Mouse (Mus musculus) lung, embryonic 16.5 days (tissue): Measurements from ENCODE around the gene Il10ra. TPM values are rescaled to one million over a fixed set of nuclear protein-coding genes. Genes with fewer than 3 reads are reported as not detected.

Experiments
- ATAC-seq: fragments of 200-750 bp; cut with Nextera tagmentation; 2 replicates; pipeline ENCODE4 v1.8.0; 2017; ENCODE audit warnings: low read depth, mild to moderate bottlenecking, moderate library complexity
- H3K27ac ChIP-seq: fragments of 300-500 bp; sonication (generic); 2 replicates; pipeline ENCODE4 v1.5.1; 2014; ENCODE audit warnings: mild to moderate bottlenecking, control low read depth, low read length
- H3K27me3 ChIP-seq: fragments of 300-500 bp; sonication (generic); 2 replicates; pipeline ENCODE4 v1.6.1; 2014; ENCODE audit warnings: low read depth, low read length, mixed read lengths; ENCODE audit not compliant: control insufficient read depth, insufficient read depth
- H3K36me3 ChIP-seq: fragments of 300-500 bp; sonication (generic); 2 replicates; pipeline ENCODE4 v1.6.1; 2014; ENCODE audit warnings: low read length; ENCODE audit not compliant: control insufficient read depth, insufficient read depth
- H3K4me1 ChIP-seq: fragments of 300-500 bp; sonication (generic); replicated peaks from 2 replicates; pipeline ENCODE4 v1.6.1; 2014; ENCODE audit warnings: low read length, mixed read lengths; ENCODE audit not compliant: control insufficient read depth, insufficient read depth
- H3K4me2 ChIP-seq: fragments of 300-500 bp; sonication (generic); 2 replicates; pipeline ENCODE4 v1.6.1; 2014; ENCODE audit warnings: low read depth, low read length, control low read depth
- H3K4me3 ChIP-seq: fragments of 300-500 bp; sonication (generic); 2 replicates; pipeline ENCODE4 v1.5.1; 2014; ENCODE audit warnings: mild to moderate bottlenecking, low read length, control low read depth
- H3K9ac ChIP-seq: fragments of 300-500 bp; sonication (generic); 2 replicates; pipeline ENCODE4 v1.6.1; 2014; ENCODE audit warnings: low read length, control low read depth
- H3K9me3 ChIP-seq: fragments of 300-500 bp; sonication (generic); 2 replicates; pipeline ENCODE4 v1.6.1; 2016; ENCODE audit warnings: low read length; ENCODE audit not compliant: control insufficient read depth
- WGBS: fragments of 180-500 bp; shearing (Covaris S2); extraction: QIAGEN DNeasy Blood & Tissue Kit; methylation state at CpG from one replicate; pipeline ENCODE4 v1.1.7; 2014; 5-methylcytosine and 5-hydroxymethylcytosine counted together
- polyA plus RNA-seq: library from polyadenylated mRNA; unstranded; fragments of >200 nt; fragmentation: Nextera tagmentation; extraction: Ambion mirVana; gene quantifications from 2 replicates; pipeline ENCODE4 v1.2.1, GENCODE M21; 2015

Gene Il10ra
- polyA plus RNA-seq, 1 experiment from 2014 or later: 1.1 TPM

DNA sequence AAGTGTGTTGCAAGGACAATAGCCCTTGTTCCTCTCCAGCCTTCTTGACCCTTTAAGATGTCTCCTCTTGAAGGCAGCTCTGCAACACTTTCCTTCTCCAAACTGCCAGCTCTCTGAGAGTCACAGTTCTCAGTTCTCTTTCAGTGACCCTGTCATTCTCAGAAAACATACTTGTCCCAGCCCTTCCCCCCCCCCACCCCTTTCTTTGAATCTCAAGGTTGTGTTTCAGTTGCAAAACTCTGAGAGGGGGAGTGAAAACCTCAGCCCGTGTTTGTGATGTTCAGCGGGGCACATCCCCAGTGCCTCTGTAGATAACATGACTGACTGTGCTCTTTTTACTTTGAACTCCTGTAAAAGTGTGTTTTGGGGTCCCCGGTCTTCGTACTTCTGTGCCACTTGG, 870 bp downstream of the Il10ra start:
- Histone ChIP-seq H3K9me3 (no peaks in the 10 kb centered on the region), H3K4me1 (no peaks in the 10 kb centered on the region), H3K36me3 (no peaks in the 10 kb centered on the region), H3K27ac (no peak overlapping the region), H3K27me3 (peaks cover 29% of the 10 kb centered on the region), H3K9ac (no peak overlapping the region), H3K4me2 (no peak overlapping the region), H3K4me3 (no peak overlapping the region)
- 53% methylated on average over 4 of the region's 4 CpGs for WGBS
- ATAC-seq: no peak

DNA sequence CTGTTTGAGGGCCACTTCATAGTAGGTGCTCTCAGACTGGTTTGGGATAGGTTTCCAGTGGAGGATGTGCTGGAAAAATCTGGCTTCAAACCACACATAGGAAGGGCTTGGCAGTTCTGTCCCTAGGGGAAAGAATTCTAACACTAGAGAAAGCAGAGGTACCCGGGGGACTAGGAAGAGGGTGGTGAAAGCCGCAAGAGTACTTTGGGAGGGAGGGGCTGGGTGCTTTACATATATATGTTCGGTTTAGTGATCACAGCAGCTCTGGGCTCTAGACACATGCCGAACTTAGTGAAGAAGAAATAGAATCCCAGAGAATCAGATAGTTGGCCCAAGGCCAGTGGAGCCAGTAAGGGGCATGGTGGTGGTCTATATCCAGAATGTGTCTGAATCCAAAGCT, 1.9 kb downstream of the Il10ra start:
- Histone ChIP-seq H3K27ac (no peak overlapping the region), H3K4me1 (no peaks in the 10 kb centered on the region), H3K9ac (no peak overlapping the region), H3K27me3 (peaks cover 29% of the 10 kb centered on the region), H3K4me2 (no peak overlapping the region), H3K4me3 (no peak overlapping the region), H3K36me3 (no peaks in the 10 kb centered on the region), H3K9me3 (no peaks in the 10 kb centered on the region)
- ATAC-seq: no peak
- 78% methylated on average over 4 of the region's 4 CpGs for WGBS

DNA sequence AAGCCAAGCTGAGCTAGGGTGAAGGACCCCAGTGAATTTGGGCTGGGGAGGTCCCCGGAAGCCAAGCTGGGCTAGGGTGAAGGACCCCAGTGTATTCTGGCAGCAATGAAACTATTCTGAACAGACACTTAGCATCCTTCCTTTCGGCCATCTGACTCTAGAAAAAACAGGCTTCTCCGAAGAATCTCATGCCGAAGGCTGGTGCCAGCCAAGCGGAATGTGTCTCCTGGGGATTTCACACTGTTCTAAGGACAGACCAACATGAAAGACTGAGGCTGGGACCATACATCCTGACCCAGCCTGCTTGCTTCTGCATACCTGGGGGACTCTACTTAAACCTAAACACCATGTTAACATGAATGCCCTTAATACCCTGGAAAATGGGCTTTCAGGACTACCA, 7.1 kb downstream of the Il10ra start:
- no peaks in the 10 kb centered on the region for H3K4me1 ChIP-seq
- H3K27ac ChIP-seq: no peak overlapping the region
- ATAC-seq: no peak
- no peak overlapping the region for H3K4me3 ChIP-seq
- H3K4me2 ChIP-seq: no peak overlapping the region
- 78% methylated on average over 5 of the region's 5 CpGs for WGBS
- H3K9ac ChIP-seq: no peak overlapping the region
- no peaks in the 10 kb centered on the region for H3K9me3 ChIP-seq
- H3K27me3 ChIP-seq: no peaks in the 10 kb centered on the region
- H3K36me3 ChIP-seq: no peaks in the 10 kb centered on the region

DNA sequence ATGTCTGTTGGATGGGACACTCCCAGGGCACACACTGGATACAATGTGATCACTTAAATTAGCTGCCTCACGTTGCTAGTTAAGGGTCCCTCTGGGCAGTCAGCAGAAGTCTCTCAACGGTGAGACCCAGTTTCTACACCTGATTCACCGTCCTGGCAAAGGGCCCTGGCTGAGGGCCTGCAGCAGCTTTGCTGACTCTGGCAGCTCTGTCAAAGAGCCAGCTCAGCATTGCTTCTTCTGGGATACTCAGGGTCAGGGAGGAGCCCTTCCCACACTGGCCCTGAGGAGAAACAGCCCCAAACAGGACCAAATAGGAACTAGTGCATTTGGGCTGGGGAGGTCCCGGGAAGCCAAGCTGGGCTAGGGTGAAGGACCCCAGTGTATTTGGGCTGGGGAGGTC, 7.5 kb downstream of the Il10ra start:
- H3K4me1 ChIP-seq: no peaks in the 10 kb centered on the region
- H3K4me3 ChIP-seq: no peak overlapping the region
- no peak overlapping the region for H3K9ac ChIP-seq
- ATAC-seq: no peak
- no peaks in the 10 kb centered on the region for H3K27me3 ChIP-seq
- no peak overlapping the region for H3K4me2 ChIP-seq
- no peaks in the 10 kb centered on the region for H3K9me3 ChIP-seq
- no peak overlapping the region for H3K27ac ChIP-seq
- H3K36me3 ChIP-seq: no peaks in the 10 kb centered on the region
- 49% methylated on average over 4 of the region's 4 CpGs for WGBS

DNA sequence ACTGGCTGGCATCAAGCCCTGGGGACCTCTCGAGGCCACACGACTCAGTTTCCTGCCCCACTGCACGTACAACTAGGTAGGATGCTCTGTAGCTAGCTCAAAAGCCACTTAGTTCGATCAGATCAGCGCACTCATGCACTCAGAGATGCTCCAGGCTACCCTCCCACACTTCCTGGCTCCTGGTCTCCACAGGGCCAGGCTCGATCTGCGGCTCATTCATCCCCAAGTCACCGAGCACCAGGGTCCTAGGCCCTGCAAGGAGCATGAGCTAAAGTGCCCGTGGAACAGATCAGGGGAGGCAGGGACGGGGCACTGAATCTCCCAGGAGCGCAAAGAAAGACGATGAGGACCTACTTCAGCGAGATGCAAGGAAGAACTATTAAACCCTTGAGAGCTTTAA, 9.9 kb downstream of the Il10ra start:
- Histone ChIP-seq H3K9me3 (no peaks in the 10 kb centered on the region), H3K4me2 (no peak overlapping the region), H3K27me3 (no peaks in the 10 kb centered on the region), H3K27ac (no peak overlapping the region), H3K9ac (no peak overlapping the region), H3K4me3 (no peak overlapping the region), H3K36me3 (no peaks in the 10 kb centered on the region), H3K4me1 (no peaks in the 10 kb centered on the region)
- 76% methylated on average over 13 of the region's 13 CpGs for WGBS
- ATAC-seq: no peak

DNA sequence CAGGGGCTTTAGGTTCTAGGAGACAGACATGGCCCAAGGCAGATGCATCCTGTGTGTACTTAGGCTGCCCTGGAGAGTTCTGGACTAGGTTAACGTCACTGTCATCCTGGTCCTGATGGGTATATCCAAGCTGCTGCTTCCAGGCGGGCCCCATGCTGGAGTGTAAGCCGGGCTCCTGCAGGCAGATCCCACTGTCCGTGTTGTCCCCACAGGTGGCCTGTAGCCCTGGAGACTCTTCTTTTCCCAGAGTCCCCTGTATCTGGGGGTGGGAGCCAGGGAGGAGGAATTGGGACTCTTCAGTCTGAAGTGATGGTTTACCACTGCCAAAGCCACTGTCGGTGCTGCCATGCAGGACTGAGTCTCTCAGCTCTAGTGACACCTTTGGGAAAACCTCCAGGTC, 13.0 kb downstream of the Il10ra start:
- ATAC-seq: no peak
- Histone ChIP-seq H3K9me3 (no peaks in the 10 kb centered on the region), H3K27me3 (no peaks in the 10 kb centered on the region), H3K4me3 (no peak overlapping the region), H3K36me3 (no peaks in the 10 kb centered on the region), H3K27ac (no peak overlapping the region), H3K4me2 (no peak overlapping the region), H3K4me1 (no peaks in the 10 kb centered on the region), H3K9ac (no peak overlapping the region)
- WGBS: 85% methylated on average over 5 of the region's 5 CpGs

DNA sequence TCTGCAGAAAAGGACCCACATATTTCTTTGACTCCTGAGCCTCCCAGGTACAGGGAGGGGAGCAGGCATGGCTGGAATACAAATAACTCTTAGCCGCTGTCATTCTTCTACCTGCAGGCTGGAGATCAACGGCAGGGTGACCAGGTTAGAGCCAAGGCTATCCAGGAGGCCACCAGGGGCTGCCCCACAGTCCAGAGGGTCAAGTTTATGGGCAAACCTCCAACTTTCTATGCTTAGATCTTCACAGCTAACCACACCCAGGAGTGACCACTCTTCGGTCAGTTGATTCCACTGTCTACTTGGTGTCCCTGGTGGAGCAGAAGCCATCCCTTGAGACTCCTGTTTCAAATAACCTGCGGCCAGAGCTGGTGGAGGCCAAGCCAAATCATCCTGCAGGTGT, 13.5 kb downstream of the Il10ra start:
- Histone ChIP-seq H3K27me3 (no peaks in the 10 kb centered on the region), H3K4me3 (no peak overlapping the region), H3K9me3 (no peaks in the 10 kb centered on the region), H3K9ac (no peak overlapping the region), H3K36me3 (no peaks in the 10 kb centered on the region), H3K4me2 (no peak overlapping the region), H3K4me1 (no peaks in the 10 kb centered on the region), H3K27ac (no peak overlapping the region)
- 89% methylated on average over 4 of the region's 4 CpGs for WGBS
- ATAC-seq: no peak

DNA sequence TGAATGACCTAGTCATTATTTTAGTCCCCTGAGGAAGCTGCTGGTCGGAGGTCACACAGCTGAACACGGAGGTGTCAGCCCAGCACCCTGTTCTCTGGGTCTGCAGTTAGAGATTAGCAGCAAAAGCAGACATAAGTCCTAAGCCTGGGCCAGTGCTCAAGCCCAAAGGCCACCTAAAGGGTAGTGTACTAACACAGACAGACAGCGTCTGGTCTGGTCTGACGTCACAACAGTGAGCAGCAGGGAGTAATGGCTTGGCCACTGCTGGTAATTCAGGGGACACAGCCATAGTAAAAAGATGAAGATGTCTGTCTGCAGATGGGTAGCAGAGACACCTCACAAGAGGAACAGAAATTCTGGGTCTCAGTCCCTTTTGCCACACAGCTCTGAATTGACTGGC, 14.3 kb downstream of the Il10ra start:
- Histone ChIP-seq H3K4me2 (no peak overlapping the region), H3K4me3 (no peak overlapping the region), H3K27ac (no peak overlapping the region), H3K9ac (no peak overlapping the region), H3K27me3 (no peaks in the 10 kb centered on the region), H3K9me3 (no peaks in the 10 kb centered on the region), H3K4me1 (no peaks in the 10 kb centered on the region), H3K36me3 (no peaks in the 10 kb centered on the region)
- ATAC-seq: no peak
- WGBS: 52% methylated on average over 4 of the region's 4 CpGs

DNA sequence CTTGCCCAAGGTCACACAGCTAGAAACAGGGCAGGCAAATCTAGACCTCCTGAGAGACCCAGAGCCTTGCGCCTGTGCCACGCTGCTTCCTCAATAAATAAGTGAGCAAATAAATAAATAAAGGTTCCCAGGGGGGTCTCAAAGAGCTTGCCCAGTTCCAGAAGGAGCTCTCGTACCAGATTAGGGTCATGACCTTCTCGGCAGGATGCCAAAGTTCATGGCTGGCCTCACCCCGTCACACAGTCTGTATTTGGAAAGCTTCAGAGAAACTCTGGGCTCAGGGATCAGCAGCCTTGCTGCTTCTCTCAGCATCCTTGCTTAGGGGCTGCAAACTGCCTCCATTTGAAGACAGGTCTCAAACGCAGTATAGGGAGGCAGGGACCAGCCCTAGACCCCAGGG, 14.9 kb downstream of the Il10ra start:
- H3K4me3 ChIP-seq: no peak overlapping the region
- no peaks in the 10 kb centered on the region for H3K9me3 ChIP-seq
- no peak overlapping the region for H3K4me2 ChIP-seq
- no peak overlapping the region for H3K27ac ChIP-seq
- ATAC-seq: no peak
- H3K9ac ChIP-seq: no peak overlapping the region
- H3K27me3 ChIP-seq: no peaks in the 10 kb centered on the region
- 40% methylated on average over 6 of the region's 6 CpGs for WGBS
- H3K36me3 ChIP-seq: no peaks in the 10 kb centered on the region
- no peaks in the 10 kb centered on the region for H3K4me1 ChIP-seq

DNA sequence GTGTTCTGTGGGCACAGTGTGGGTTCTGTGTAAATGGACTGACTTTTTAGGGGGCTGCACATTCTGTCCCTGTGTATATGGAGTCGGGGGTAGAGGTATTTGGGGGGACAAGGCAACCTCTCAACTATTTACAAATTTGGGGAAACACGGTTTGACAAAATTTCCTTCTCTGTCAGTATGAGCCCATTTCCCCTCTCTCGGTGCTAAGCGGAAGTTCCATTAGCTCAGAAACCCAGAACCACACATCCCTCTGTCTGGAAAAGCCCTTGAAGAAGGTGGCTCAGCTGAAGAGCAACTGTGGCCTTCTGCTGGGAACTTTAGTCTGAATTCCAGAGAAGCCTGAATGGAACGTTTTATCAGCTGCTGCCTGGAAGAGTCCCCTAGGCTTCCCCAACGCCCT, 16.6 kb downstream of the Il10ra start:
- H3K27ac ChIP-seq: no peak overlapping the region

More for the DNA sequence above, 16.6 kb downstream of the Il10ra start:
- H3K4me2 ChIP-seq: no peak overlapping the region
- WGBS: 61% methylated on average over 6 of the region's 6 CpGs
- H3K9me3 ChIP-seq: no peaks in the 10 kb centered on the region
- ATAC-seq: no peak
- H3K9ac ChIP-seq: no peak overlapping the region
- no peaks in the 10 kb centered on the region for H3K4me1 ChIP-seq
- H3K36me3 ChIP-seq: no peaks in the 10 kb centered on the region
- H3K4me3 ChIP-seq: no peak overlapping the region
- no peaks in the 10 kb centered on the region for H3K27me3 ChIP-seq
